Mouse (Mus musculus) heart, adult 8-10 months (tissue): ENCODE results near the gene 1600014C10Rik. TPM values are rescaled to one million over a fixed set of nuclear protein-coding genes. Genes with fewer than 3 reads are reported as not detected.

Source experiments
- total RNA-seq, 4 experiments: library from RNA; stranded (reverse); gene quantifications; 2 replicates each; pipeline ENCODE4 v1.2.4; 2022

The 1600014C10Rik gene
- total RNA-seq, 4 experiments from 2014 or later, result 32.1 to 42.1 (median 37.4) TPM

Other genes starting within 250 kb of the 1600014C10Rik start
- 10 to 100 TPM; 14.2 to 25.3 (median 16.6) TPM for gene Uri1, start 159.7 kb upstream of the 1600014C10Rik start, total RNA-seq
- gene Ccne1, start 75.7 kb upstream of the 1600014C10Rik start, total RNA-seq, result 1 to 10 TPM in 3 of 4 experiments, under 1 TPM in 1; 0.95 to 2.2 (median 1.7) TPM
- gene Plekhf1, start 44.8 kb downstream of the 1600014C10Rik start, total RNA-seq, result 10 to 100 TPM in 2 of 4 experiments, 1 to 10 TPM in 2; 7.8 to 11.1 (median 9.0) TPM
- 10 to 100 TPM in 3 of 4 experiments, 1 to 10 TPM in 1; 8.2 to 12.2 (median 10.2) TPM for gene Pop4, start 88.2 kb downstream of the 1600014C10Rik start, total RNA-seq